Mouse (Mus musculus): ENCODE measurements at regions not wholly inside any gene's neighbourhood (a gene's known extent, or its start where the extent isn't known, plus 50 kb on each side); places are given as distances from the start of the nearest gene placed in this dataset.
A peak's percentile ranks its signal among the peaks of the same experiment; 100 is the strongest.

- peak; percentile 81 for DNase-seq (ENCODE audit: low spot score)
Observed at GRCm38 (mm10) chr7:68579666-68580065, 169.4 kb downstream of the Arrdc4 start.

GRCm38 (mm10) chr7:68579216-68579615 lies 169.8 kb downstream of the Arrdc4 start:
- DNase-seq (ENCODE audit: low spot score): no peak

GRCm38 (mm10) chr7:68571315-68571714 lies 177.7 kb downstream of the Arrdc4 start:
- DNase-seq (ENCODE audit: low spot score): no peak

- DNase-seq (ENCODE audit: low spot score): no peak
Observed at GRCm38 (mm10) chr7:68568127-68568510, 180.9 kb downstream of the Arrdc4 start.

- DNase-seq (ENCODE audit: low spot score): no peak
Observed at GRCm38 (mm10) chr7:68567452-68568126, 181.5 kb downstream of the Arrdc4 start.

GRCm38 (mm10) chr7:68559440-68560343 lies 189.3 kb downstream of the Arrdc4 start:
- DNase-seq (ENCODE audit: low spot score): no peak

GRCm38 (mm10) chr7:68550330-68550729 lies 198.7 kb downstream of the Arrdc4 start:
- peak; percentile 26 for DNase-seq (ENCODE audit: low spot score)

- DNase-seq (ENCODE audit: low spot score): no peak
Observed at GRCm38 (mm10) chr7:68548176-68548575, 200.9 kb downstream of the Arrdc4 start.

GRCm38 (mm10) chr7:68544136-68544535 lies 204.9 kb downstream of the Arrdc4 start:
- DNase-seq (ENCODE audit: low spot score): no peak

GRCm38 (mm10) chr7:68509096-68509495 lies 235.5 kb downstream of the Fam169b start:
- no peak for DNase-seq (ENCODE audit: low spot score)

GRCm38 (mm10) chr7:68491143-68491810 lies 217.6 kb downstream of the Fam169b start:
- DNase-seq (ENCODE audit: low spot score): no peak

- no peak for DNase-seq (ENCODE audit: low spot score)
Observed at GRCm38 (mm10) chr7:68486676-68487075, 213.0 kb downstream of the Fam169b start.

- DNase-seq (ENCODE audit: low spot score): no peak
Observed at GRCm38 (mm10) chr7:68482553-68482952, 208.9 kb downstream of the Fam169b start.

GRCm38 (mm10) chr7:68480770-68481169 lies 207.1 kb downstream of the Fam169b start:
- peak; percentile 21 for DNase-seq (ENCODE audit: low spot score)

GRCm38 (mm10) chr7:68480336-68480735 lies 206.7 kb downstream of the Fam169b start:
- no peak for DNase-seq (ENCODE audit: low spot score)

- peak; percentile 2 for DNase-seq (ENCODE audit: low spot score)
Observed at GRCm38 (mm10) chr7:68478044-68478443, 204.4 kb downstream of the Fam169b start.

- no peak for DNase-seq (ENCODE audit: low spot score)
Observed at GRCm38 (mm10) chr7:68472800-68473199, 199.2 kb downstream of the Fam169b start.

GRCm38 (mm10) chr7:68470983-68471382 lies 197.3 kb downstream of the Fam169b start:
- no peak for DNase-seq (ENCODE audit: low spot score)

- DNase-seq (ENCODE audit: low spot score): no peak
Observed at GRCm38 (mm10) chr7:68468574-68468973, 194.9 kb downstream of the Fam169b start.

- DNase-seq (ENCODE audit: low spot score): no peak
Observed at GRCm38 (mm10) chr7:68457842-68458241, 184.2 kb downstream of the Fam169b start.

- DNase-seq (ENCODE audit: low spot score): no peak
Observed at GRCm38 (mm10) chr7:68455451-68455850, 181.8 kb downstream of the Fam169b start.

GRCm38 (mm10) chr7:68453028-68453692 lies 179.5 kb downstream of the Fam169b start:
- DNase-seq (ENCODE audit: low spot score): no peak

All from heart, adult 8-10 months (tissue).